Mouse (Mus musculus) right cerebral cortex, postnatal 4 days (tissue): ENCODE data around the gene Abl2.
A peak's percentile ranks its signal among the peaks of the same experiment; 100 is the strongest.
"Not testable (repeated sequence)": the region's sequence is repeated elsewhere in the genome, so short reads cannot be mapped to it uniquely, and the experiment has no call there.

Experiments used
- DNase-seq: peaks from one replicate; pipeline ENCODE4 v3.0.0-alpha.2; 2022

The Abl2 gene

DNA sequence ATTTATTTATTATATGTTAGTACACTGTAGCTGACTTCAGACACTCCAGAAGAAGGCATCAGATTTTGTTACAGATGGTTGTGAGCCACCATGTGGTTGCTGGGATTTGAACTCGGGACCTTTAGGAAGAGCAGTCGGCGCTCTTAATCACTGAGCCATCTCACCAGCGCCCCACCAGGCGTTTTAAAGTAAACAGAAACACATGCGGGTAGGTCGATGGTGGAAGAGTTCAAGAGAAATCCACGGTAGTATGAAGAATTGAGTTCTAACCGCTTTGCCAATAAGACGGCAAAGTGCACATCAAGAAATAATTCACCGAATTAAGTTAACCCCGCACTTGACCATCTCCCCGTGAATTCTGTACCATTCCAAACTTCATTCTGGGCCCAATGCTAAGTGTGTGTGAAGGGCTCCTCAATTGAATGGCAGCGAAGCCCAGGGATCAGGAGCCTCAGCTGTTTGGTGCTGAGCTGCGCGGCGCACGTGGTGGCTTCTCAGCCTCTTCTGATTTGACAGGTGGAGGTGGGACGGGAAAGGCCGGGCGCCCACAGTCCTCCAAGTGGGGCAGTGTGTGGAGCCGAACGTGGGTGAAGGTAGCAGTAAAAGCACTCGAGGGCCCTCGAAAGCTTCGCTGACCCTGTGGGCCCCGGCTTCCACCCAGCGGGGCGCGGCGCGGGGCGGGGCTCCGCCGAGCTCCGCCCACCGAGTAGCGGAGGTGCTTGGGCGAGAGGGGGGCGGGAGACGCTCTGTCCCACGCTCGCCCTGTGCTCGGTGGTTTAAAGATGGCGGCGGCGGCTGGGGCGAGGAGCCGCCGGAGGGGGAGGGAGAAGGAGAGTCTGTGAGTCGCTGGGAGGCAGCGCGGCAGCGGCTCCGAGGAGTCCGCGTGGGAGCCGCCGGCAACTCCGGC is at the start of gene Abl2:
TSS of gene Abl2 (plus strand) at position 763 of the 907 bp plus-strand sequence.
- peak; percentile 86 for DNase-seq

GRCm38 (mm10) chr1:156520136-156520780 is 38.3 kb upstream of the Abl2 start:
- no peak for DNase-seq

GRCm38 (mm10) chr1:156521796-156522517 is 36.6 kb upstream of the Abl2 start:
- DNase-seq = no peak

GRCm38 (mm10) chr1:156523842-156524241 is 34.7 kb upstream of the Abl2 start, which contains the start of gene Gm10031:
TSS of gene Gm10031 (plus strand) at chr1:156524012.
- DNase-seq = not testable (repeated sequence)

GRCm38 (mm10) chr1:156532476-156533175 is 26.0 kb upstream of the Abl2 start:
- DNase-seq = not testable (repeated sequence)

DNA sequence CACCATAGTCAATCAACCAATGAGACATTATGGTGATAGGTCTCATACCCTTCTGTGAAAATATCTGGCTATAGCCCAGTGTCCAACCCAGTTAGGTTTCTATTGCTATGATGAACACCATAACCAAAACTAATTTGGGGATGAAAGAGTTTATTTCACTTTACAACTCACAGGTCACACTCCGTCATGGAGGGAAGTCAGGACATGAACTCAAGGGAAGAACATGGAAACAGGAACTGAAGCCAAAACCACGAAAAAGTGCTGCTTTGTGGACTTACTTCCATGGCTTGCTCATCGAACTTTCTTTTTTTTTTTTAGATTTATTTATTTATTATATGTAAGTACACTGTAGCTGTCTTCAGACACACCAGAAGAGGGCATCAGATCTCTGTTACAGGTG is 25.1 kb upstream of the Abl2 start:
- no peak for DNase-seq

GRCm38 (mm10) chr1:156533911-156534310 is 24.7 kb upstream of the Abl2 start:
- no peak for DNase-seq

DNA sequence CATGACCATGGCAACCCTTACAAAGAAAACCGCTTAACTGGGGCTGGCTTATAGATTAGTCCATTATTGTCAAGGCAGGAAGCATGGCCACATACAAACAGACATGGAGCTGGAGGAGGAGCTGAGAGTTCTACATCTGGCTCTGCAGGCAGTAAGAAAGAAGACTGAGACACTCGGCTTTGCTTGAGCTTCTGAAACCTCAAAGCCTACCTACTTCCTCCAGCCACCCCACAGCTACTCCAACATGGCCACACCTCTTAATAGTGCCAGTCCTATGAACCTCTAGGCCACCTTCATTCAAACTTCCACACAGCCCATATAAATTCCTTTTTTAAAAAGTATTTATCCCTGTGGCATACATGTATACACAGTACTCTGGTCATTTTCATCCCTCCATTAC is 21.6 kb upstream of the Abl2 start:
- DNase-seq = no peak

GRCm38 (mm10) chr1:156537701-156538100 is 20.9 kb upstream of the Abl2 start:
- DNase-seq = no peak

DNA sequence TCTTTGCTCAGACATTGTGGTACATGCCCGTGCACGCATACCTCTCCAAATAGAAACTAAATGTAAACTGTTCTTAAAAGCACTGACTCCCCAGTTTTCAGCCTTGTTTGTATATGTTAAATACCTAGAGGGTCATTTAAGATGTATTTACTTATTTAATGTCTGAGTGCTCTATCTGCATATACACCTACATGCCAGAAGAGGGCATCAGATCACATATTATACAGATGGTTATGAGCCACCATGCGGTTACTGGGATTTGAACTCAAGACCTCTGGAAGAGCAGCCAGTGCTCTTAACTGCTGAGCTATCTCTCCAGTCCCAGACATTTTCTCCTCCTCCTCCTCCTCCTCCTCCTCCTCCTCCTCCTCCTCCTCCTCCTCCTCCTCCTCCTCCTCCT is 20.2 kb upstream of the Abl2 start:
- no peak for DNase-seq

DNA sequence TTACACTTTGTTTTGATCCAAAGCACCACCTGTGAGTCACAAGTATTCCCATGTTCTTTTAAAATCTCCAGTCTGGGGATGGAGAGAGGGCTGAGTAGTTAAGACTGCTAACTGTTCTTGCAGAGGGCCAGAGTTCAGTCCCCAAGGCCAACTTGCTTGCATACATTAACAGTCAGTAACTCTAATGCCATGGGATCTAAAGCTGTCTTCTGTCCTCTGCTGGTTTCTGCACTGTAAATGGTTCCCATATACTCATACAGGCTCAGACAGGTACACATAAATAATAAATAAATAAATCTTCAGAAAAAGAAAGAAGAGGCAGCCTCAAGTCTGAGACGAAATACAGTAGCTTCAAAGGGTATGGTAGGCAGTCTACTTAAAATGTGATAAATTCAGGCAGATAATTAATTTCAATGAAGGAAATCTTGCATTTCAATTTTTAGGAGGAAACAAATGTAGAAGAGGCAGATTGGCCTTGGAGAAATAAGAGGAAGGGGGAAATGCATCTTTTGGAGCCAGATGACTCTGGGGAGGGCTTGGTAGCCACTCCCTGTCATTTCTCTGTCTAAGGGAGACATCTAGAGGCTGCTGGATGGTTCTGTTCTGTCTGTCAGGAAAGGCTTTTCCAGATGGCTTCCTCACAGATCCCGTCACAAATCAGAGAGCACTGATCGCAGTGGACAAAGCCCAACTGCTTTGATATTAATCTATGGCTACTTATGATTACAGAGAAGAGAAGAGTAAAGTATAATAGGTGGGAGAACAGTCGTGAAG is 18.6 kb upstream of the Abl2 start:
- DNase-seq = no peak

GRCm38 (mm10) chr1:156543999-156544398 is 14.6 kb upstream of the Abl2 start:
- no peak for DNase-seq

- peak; percentile 82 for DNase-seq
These were observed 509 bp downstream of the Abl2 start for GRCm38 (mm10) chr1:156558950-156559640.

DNA sequence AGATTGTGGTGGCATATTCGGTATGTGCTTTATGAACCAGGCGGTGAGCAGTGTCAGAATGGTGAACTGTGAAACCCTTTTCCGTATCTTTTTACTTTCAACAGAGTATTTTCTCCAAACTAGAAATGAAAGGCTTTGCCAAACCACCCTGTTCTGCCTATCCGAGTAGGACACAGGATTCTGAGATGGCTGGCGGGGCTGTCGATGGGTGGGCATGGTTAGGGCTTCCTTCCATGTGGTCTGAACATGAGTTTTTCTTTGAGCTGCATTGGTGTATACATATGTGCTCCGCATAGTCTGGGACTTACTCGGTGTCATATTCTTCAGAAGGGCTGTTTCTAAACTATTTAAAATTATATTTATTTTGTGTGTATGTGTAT is 1.0 kb downstream of the Abl2 start:
- peak; percentile 21 for DNase-seq

- DNase-seq = no peak
These were observed 1.9 kb downstream of the Abl2 start for GRCm38 (mm10) chr1:156560500-156560899.

- DNase-seq = no peak
These were observed 6.7 kb downstream of the Abl2 start for GRCm38 (mm10) chr1:156565328-156565727.

GRCm38 (mm10) chr1:156566132-156566531 is 7.5 kb downstream of the Abl2 start:
- peak; percentile 31 for DNase-seq

- DNase-seq = no peak
These were observed 11.0 kb downstream of the Abl2 start for GRCm38 (mm10) chr1:156569615-156570014.

GRCm38 (mm10) chr1:156572952-156573351 is 14.4 kb downstream of the Abl2 start:
- DNase-seq = no peak

DNA sequence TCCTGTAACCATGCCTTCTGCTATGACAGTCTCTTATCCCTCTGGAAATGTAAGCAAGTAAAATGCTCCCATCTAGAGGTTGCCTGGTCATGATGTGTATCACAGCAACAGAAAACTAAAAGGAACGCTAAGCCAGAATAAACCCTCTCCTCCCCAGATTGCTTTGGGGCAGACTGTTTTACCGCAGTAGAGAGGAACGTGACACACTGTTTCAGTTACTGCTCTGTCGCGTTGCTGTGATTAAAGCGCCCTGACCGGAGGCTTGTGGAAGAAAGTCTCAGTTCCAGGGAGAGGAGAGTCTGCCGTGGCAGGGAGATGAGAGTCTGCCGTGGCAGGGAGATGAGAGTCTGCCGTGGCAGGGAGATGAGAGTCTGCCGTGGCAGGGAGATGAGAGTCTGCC is 22.6 kb downstream of the Abl2 start:
- no peak for DNase-seq

DNA sequence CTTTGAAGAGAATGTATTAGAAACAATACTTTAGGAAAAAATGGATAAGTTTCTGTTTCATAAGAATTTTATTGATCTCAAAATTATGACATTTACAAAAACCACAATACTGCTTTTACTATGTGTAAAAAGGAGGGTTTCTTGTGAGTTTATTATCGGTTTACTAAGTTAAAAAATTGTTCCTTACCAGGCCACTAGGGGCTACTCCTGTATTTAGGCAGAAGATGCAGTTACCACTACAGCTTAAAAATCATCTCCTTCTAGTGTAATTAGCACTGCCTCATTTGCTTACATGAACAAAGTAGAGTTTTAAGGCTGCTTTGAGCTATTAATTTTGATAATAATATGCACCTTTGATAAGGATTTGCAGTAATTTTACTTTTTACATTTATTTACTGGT is 25.6 kb downstream of the Abl2 start:
- DNase-seq = no peak
